Mouse (Mus musculus): ENCODE measurements around the gene Tnf.

- TF ChIP-seq FLI1 (IDR thresholded peaks at IDR 0.05; ENCODE audit: low read length) (no peak), GATA1 (IDR thresholded peaks at IDR 0.05; ENCODE audit: borderline replicate concordance, low read length) (no peak)
Measured at GRCm38 (mm10) chr17:35220156-35220952, 18.5 kb upstream of the Tnf start, which contains the start of gene Gm16181.

All from megakaryocyte, embryonic 14.5 days (primary cell).